28 mouse cellular contexts compared by ENCODE assay signal in the genomic region with DNA sequence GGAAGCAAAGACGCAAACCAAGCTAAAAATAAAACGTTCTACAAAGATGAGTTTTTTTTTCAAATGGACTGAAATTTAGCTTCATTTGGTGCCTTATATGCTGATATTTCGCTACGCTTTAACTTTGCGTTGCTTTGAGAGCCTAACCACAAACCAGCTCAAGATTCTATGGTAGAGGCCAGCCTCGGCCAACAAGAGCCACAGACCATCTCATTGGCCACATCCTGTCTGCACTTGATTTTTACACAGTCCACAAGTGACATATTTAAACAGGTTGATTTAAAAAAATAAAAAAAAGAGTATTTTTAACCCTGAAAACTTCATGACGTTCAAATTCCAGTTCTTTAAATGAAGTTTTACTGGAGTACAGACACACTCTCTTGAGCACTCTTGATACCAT.
"Had no signal": no experiment of that assay in that cellular context is flagged by ENCODE, and none has a peak within 500 bp of the region (broad histone marks: within the 10 kb centered on the region; RNA-seq: fewer than 3 reads in every experiment).

No protein-coding gene starts in this region.

- H3K9ac ChIP-seq: limb, embryonic 12.5 days; limb, embryonic 13.5 days; limb, embryonic 15.5 days; liver, embryonic 12.5 days; liver, embryonic 13.5 days; liver, embryonic 14.5 days; liver, embryonic 15.5 days; liver, postnatal 0 days; lung, embryonic 14.5 days; lung, embryonic 15.5 days; midbrain, embryonic 12.5 days; midbrain, embryonic 13.5 days; midbrain, embryonic 15.5 days; neural tube, embryonic 12.5 days had no signal

- DNase-seq: left cerebral cortex, postnatal 4 days; liver; liver, embryonic 13.5 days; liver, postnatal 0 days; lung, adult 18-20 months; lung, adult 2 months; lung, embryonic 14.5 days; lung, postnatal 10 days; lung, postnatal 14 days; lung, postnatal 36 days; lung, postnatal 4 days; midbrain, embryonic 14.5 days had no signal

- H3K4me3 ChIP-seq: limb, embryonic 10.5 days; limb, embryonic 12.5 days; limb, embryonic 13.5 days; limb, embryonic 15.5 days; liver, embryonic 12.5 days; liver, embryonic 13.5 days; liver, embryonic 15.5 days; lung, embryonic 15.5 days; megakaryocyte, embryonic 14.5 days; midbrain, embryonic 10.5 days; midbrain, embryonic 12.5 days; midbrain, embryonic 13.5 days; midbrain, embryonic 15.5 days; myocyte; neural tube, embryonic 12.5 days had no signal

- H3K4me1 ChIP-seq: limb, embryonic 15.5 days; liver, embryonic 12.5 days; liver, embryonic 13.5 days; liver, embryonic 15.5 days; megakaryocyte, embryonic 14.5 days; midbrain, embryonic 12.5 days had no signal

- H3K36me3 ChIP-seq: limb, embryonic 10.5 days; limb, embryonic 12.5 days; limb, embryonic 13.5 days; liver, embryonic 12.5 days; liver, embryonic 13.5 days; liver, embryonic 15.5 days; midbrain, embryonic 10.5 days; midbrain, embryonic 12.5 days; midbrain, embryonic 13.5 days; midbrain, embryonic 15.5 days had no signal

- H3K27ac ChIP-seq: limb, embryonic 10.5 days; limb, embryonic 12.5 days; limb, embryonic 13.5 days; limb, embryonic 15.5 days; liver, embryonic 12.5 days; liver, embryonic 13.5 days; liver, embryonic 14.5 days; liver, embryonic 15.5 days; lung, embryonic 15.5 days; macrophage; midbrain, embryonic 10.5 days; midbrain, embryonic 12.5 days; midbrain, embryonic 13.5 days; midbrain, embryonic 15.5 days; neural tube, embryonic 12.5 days had no signal

- H3K27me3 ChIP-seq: limb, embryonic 12.5 days; limb, embryonic 13.5 days; limb, embryonic 15.5 days; liver, embryonic 12.5 days; liver, embryonic 13.5 days; liver, embryonic 15.5 days; lung, embryonic 15.5 days; megakaryocyte, embryonic 14.5 days; midbrain, embryonic 12.5 days; midbrain, embryonic 13.5 days; midbrain, embryonic 15.5 days; neural tube, embryonic 12.5 days had no signal
